Mouse (Mus musculus) stomach, postnatal 0 days (tissue): ENCODE measurements around the gene Cebpb.

Experiments
- CTCF ChIP-seq: IDR thresholded peaks from 2 replicates; pipeline ENCODE4 v1.5.1; 2016; ENCODE audit warnings: antibody characterized with exemption, low read depth, mild to moderate bottlenecking, moderate library complexity
- EP300 ChIP-seq: optimal IDR thresholded peaks from 2 replicates; pipeline ENCODE3; 2016; ENCODE audit warnings: antibody characterized with exemption

DNA sequence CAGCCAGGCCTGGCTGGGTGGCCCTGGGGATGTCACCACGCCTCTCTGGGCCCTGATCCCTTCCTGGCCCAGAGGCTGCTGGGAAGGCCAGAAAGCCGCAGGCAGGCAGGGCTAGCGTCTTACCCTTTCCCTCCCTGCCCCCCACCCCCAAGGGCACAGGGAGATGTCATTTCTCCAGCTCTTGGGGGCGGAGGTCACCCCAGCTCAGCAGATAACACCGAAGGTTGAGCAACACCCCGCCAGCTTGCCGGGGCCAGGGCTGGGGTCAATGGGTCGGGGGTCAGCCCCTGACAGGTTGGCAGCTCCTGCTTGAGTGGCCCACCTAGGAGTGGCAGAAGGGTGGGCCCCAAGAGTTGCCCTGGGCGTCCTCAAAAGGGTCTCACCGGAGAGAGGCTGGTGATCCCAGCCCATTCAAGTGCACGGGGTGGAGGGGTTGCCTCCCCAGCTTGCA lies 1.0 kb upstream of the Cebpb start:
- TF ChIP-seq CTCF: no peak
- TF ChIP-seq EP300: no peak
